Mouse (Mus musculus) brain, embryonic 14.5 days (tissue): ENCODE data around the gene Pmpcb.

Experiments
- CTCF ChIP-seq: fragments of 200-500 bp; IDR thresholded peaks from 2 replicates; pipeline ENCODE4 v1.5.1; 2012; ENCODE audit warnings: inconsistent platforms, mild to moderate bottlenecking, moderate library complexity, borderline replicate concordance; ENCODE audit not compliant: insufficient read depth, insufficient read length; ENCODE audit errors: extremely low read depth
- POLR2A ChIP-seq: fragments of 200-500 bp; IDR thresholded peaks from 2 replicates; pipeline ENCODE4 v1.6.1; 2012; ENCODE audit warnings: mild to moderate bottlenecking, inconsistent platforms, borderline replicate concordance; ENCODE audit not compliant: poor library complexity, insufficient read depth, insufficient read length, severe bottlenecking; ENCODE audit errors: extremely low read depth

DNA sequence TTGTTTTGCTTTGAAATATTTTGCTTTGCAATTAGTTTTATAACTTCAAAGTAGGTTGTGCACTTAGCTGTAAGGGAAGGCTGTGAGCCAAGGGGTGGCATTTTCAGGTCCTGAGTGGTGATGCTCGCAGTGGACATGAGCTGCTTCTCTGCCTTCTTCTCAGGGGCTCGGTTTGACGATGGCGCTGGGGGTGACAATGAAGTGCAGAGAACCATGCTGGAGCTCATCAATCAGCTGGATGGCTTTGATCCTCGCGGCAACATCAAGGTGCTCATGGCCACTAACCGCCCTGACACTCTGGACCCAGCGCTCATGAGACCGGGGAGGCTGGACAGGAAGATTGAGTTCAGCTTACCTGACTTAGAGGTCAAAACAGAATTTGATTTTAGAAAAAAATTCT lies 66.0 kb downstream of the Pmpcb start:
- TF ChIP-seq CTCF (no peak), POLR2A (no peak)
